8 mouse cellular contexts compared by ENCODE assay signal in the genomic region with DNA sequence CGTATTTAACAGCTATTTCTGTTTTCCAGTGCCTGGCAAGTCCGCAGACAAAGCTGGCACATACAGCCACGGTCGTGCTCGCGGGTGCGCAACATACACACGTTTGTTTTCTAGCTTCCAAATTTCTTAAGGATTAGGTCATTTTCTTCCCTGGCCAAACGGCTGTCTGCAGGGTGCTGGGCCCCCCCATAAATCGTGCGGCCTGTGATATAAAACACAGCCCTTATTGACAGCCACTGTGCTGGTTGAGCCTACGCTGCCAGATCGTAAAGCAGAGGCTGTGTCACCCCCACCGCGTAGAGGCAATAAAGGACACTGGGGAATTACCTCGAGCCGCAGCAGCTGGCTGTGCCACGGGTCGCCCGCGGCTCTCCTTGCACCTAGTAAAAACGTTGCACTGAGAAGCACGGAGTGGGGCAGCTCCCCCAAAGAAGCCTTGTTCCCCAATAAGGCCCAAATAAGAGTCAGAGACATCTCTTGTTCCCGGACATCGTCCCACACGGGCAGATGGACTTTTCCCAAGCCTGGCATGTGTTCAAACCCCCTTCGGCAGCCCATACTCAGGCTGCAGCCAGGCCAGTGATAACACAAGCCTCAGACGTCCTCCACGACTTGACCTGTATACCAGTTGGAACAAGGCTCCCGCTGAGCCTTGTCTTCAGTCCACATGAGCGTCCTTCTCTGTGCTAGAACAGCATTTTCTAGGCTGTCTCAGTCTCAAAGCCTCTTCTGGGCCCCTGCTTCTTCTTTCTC.
A peak's percentile ranks its signal among the peaks of the same experiment; 100 is the strongest.
DNase-seq lines count a peak whose midpoint lies in the region; ATAC-seq and TF ChIP-seq lines count a peak whose summit lies in the region.

No protein-coding gene starts in this region.

- H3K27ac ChIP-seq in intestine, embryonic 16.5 days (ENCODE audit: low read length) = no peak overlapping the region
- no peak overlapping the region for H3K27ac ChIP-seq in stomach, embryonic 14.5 days (ENCODE audit: low read length)

- no peaks in the 10 kb centered on the region for H3K36me3 ChIP-seq in E14TG2a.4 (ENCODE audit: insufficient read depth, low read length)
- H3K36me3 ChIP-seq in intestine, embryonic 16.5 days (ENCODE audit: control insufficient read depth, insufficient read depth, low read length) = no peaks in the 10 kb centered on the region
- H3K36me3 ChIP-seq in stomach, embryonic 14.5 days (ENCODE audit: control insufficient read depth, insufficient read depth, low read length) = no peaks in the 10 kb centered on the region

- 29% methylated on average over 31 of the region's 31 CpGs for WGBS in intestine, embryonic 16.5 days
- WGBS in stomach, embryonic 14.5 days = 41% methylated on average over 31 of the region's 31 CpGs

- peak; percentile 3 for DNase-seq in heart, adult 8-10 months (ENCODE audit: low spot score)
- DNase-seq in heart, adult 11 months = no peak
- DNase-seq in embryo, embryonic 11 days = peak; percentile 46
- no peak for DNase-seq in thymus, postnatal 25 days

- peak overlapping the region; percentile 27; the same call in 1 of the 2 replicates for H3K9ac ChIP-seq in intestine, embryonic 16.5 days (ENCODE audit: low read depth, low read length)
- H3K9ac ChIP-seq in stomach, embryonic 14.5 days (replicated peaks; ENCODE audit: low read depth, low read length) = no peak overlapping the region

- ATAC-seq in intestine, embryonic 16.5 days = peak; percentile 73
- no peak for ATAC-seq in stomach, embryonic 14.5 days (ENCODE audit: insufficient number of reproducible peaks, insufficient read depth, low FRiP score, low read depth)
- ATAC-seq in activated CD4-positive, CD25-positive, alpha-beta regulatory T cell, adult 4 months = no peak

- H3K4me3 ChIP-seq in E14TG2a.4 (replicated peaks; ENCODE audit: low read length) = peak overlapping the region; percentile 52
- no peak overlapping the region for H3K4me3 ChIP-seq in intestine, embryonic 16.5 days (ENCODE audit: low read length)
- no peak overlapping the region for H3K4me3 ChIP-seq in stomach, embryonic 14.5 days (ENCODE audit: low read depth, low read length)

- H3K4me2 ChIP-seq in intestine, embryonic 16.5 days (ENCODE audit: low read depth, low read length) = peak overlapping the region; percentile 32
- H3K4me2 ChIP-seq in stomach, embryonic 14.5 days (replicated peaks; ENCODE audit: low read depth, low read length) = 0 out of 2 replicates have a peak overlapping the region, but pooled peaks have one; percentile 5

- peaks cover 7% of the 10 kb centered on the region for H3K4me1 ChIP-seq in E14TG2a.4 (replicated peaks; ENCODE audit: low read depth, low read length)
- peaks cover 7% of the 10 kb centered on the region; the same call in 1 of the 2 replicates for H3K4me1 ChIP-seq in intestine, embryonic 16.5 days (ENCODE audit: control insufficient read depth, insufficient read depth, low read length)
- peaks cover 7% of the 10 kb centered on the region; the same call in 1 of the 2 replicates for H3K4me1 ChIP-seq in stomach, embryonic 14.5 days (ENCODE audit: control insufficient read depth, insufficient read depth, low read length)

- TF ChIP-seq CTCF in E14TG2a.4 (conservative IDR thresholded peaks at IDR 0.05; ENCODE audit: low read length) = no peak

- peaks cover 23% of the 10 kb centered on the region for H3K27me3 ChIP-seq in E14TG2a.4 (ENCODE audit: insufficient read depth, low read length)
- no peaks in the 10 kb centered on the region for H3K27me3 ChIP-seq in intestine, embryonic 16.5 days (replicated peaks; ENCODE audit: control insufficient read depth, insufficient read depth, low read length)
- H3K27me3 ChIP-seq in stomach, embryonic 14.5 days (ENCODE audit: control insufficient read depth, insufficient read depth, low read length) = no peaks in the 10 kb centered on the region

- H3K9me3 ChIP-seq in E14TG2a.4 (ENCODE audit: low read length) = no peaks in the 10 kb centered on the region
- H3K9me3 ChIP-seq in intestine, embryonic 16.5 days (ENCODE audit: control insufficient read depth, low read length) = no peaks in the 10 kb centered on the region
- peaks cover 4% of the 10 kb centered on the region; the same call in 1 of the 2 replicates for H3K9me3 ChIP-seq in stomach, embryonic 14.5 days (ENCODE audit: control insufficient read depth, low read depth, low read length)

Comparison
In these comparisons a context has a peak if more than half of its experiments do, and no peak if none do; other contexts are left out.
1. DNase-seq: peak in heart, adult 8-10 months (single experiment) and embryo, embryonic 11 days (single experiment); none in heart, adult 11 months (single experiment) and thymus, postnatal 25 days (single experiment).